Mouse (Mus musculus): ENCODE data around the gene Elovl3. TPM values are rescaled to one million over a fixed set of nuclear protein-coding genes. Genes with fewer than 3 reads are reported as not detected.

Gene Elovl3
- polyA plus RNA-seq (2015; fragmentation: Nextera tagmentation; extraction: Ambion mirVana) = not detected in 2 replicates

GRCm38 (mm10) chr19:46131694-46132525, at the start of gene Elovl3:
Gene Elovl3, plus strand, starts transcription at chr19:46131897.

GRCm38 (mm10) chr19:46147511-46148371, 16.0 kb downstream of the Elovl3 start, which contains the start of gene Pitx3:
Gene Pitx3, minus strand, starts transcription at chr19:46148326.

GRCm38 (mm10) chr19:46152127-46152803, 20.6 kb downstream of the Elovl3 start, which contains the start of gene Gbf1:
Gene Gbf1, plus strand, starts transcription at chr19:46152509.

Other genes starting within 250 kb of the Elovl3 start
- 9.0 and 12.9 TPM in 2 replicates for gene Armh3, start 133.4 kb upstream of the Elovl3 start, polyA plus RNA-seq (2015; fragmentation: Nextera tagmentation; extraction: Ambion mirVana)
- 7.6 and 12.8 TPM in 2 replicates for gene Hps6, start 128.4 kb upstream of the Elovl3 start, polyA plus RNA-seq (2015; fragmentation: Nextera tagmentation; extraction: Ambion mirVana)
- 8.4 and 9.7 TPM in 2 replicates for gene Pprc1, start 87.0 kb upstream of the Elovl3 start, polyA plus RNA-seq (2015; fragmentation: Nextera tagmentation; extraction: Ambion mirVana)
- 68.6 and 73.4 TPM in 2 replicates for gene Ldb1, start 86.7 kb upstream of the Elovl3 start, polyA plus RNA-seq (2015; fragmentation: Nextera tagmentation; extraction: Ambion mirVana)
- gene Nolc1, start 56.0 kb upstream of the Elovl3 start, polyA plus RNA-seq (2015; fragmentation: Nextera tagmentation; extraction: Ambion mirVana) = 25.9 and 35.4 TPM in 2 replicates
- gene Pitx3, start 16.4 kb downstream of the Elovl3 start, polyA plus RNA-seq (2015; fragmentation: Nextera tagmentation; extraction: Ambion mirVana) = 0.11 TPM in 1 of 2 replicates, not detected in the other
- gene Gbf1, start 20.6 kb downstream of the Elovl3 start, polyA plus RNA-seq (2015; fragmentation: Nextera tagmentation; extraction: Ambion mirVana) = 19.8 and 31.0 TPM in 2 replicates
- gene Nfkb2, start 172.4 kb downstream of the Elovl3 start, polyA plus RNA-seq (2015; fragmentation: Nextera tagmentation; extraction: Ambion mirVana) = 7.4 and 10.3 TPM in 2 replicates
- 6.5 and 11.7 TPM in 2 replicates for gene Psd, start 195.3 kb downstream of the Elovl3 start, polyA plus RNA-seq (2015; fragmentation: Nextera tagmentation; extraction: Ambion mirVana)
- 22.1 and 22.2 TPM in 2 replicates for gene Fbxl15, start 196.3 kb downstream of the Elovl3 start, polyA plus RNA-seq (2015; fragmentation: Nextera tagmentation; extraction: Ambion mirVana)
- 138 and 176 TPM in 2 replicates for gene Cuedc2, start 206.8 kb downstream of the Elovl3 start, polyA plus RNA-seq (2015; fragmentation: Nextera tagmentation; extraction: Ambion mirVana)
- 3.7 and 5.1 TPM in 2 replicates for gene Mfsd13a, start 209.2 kb downstream of the Elovl3 start, polyA plus RNA-seq (2015; fragmentation: Nextera tagmentation; extraction: Ambion mirVana)
- gene 2310034G01Rik, start 218.4 kb downstream of the Elovl3 start, polyA plus RNA-seq (2015; fragmentation: Nextera tagmentation; extraction: Ambion mirVana) = 1.7 and 2.6 TPM in 2 replicates